Mouse (Mus musculus) liver, adult 2 months (tissue): ENCODE results near the gene Tent5b. TPM values are rescaled to one million over a fixed set of nuclear protein-coding genes. Genes with fewer than 3 reads are reported as not detected.
A peak's percentile ranks its signal among the peaks of the same experiment; 100 is the strongest.

Experiments
- DNase-seq: peaks from one replicate; pipeline ENCODE4 v3.0.0-alpha.2; 2011; ENCODE audit warnings: low read depth, low spot score; ENCODE audit errors: extremely low read depth
- H3K27ac ChIP-seq: fragments of 200-500 bp; replicated peaks from 2 replicates; pipeline ENCODE4 v1.5.1; 2012; ENCODE audit warnings: low read depth, mild to moderate bottlenecking, control low read depth, inconsistent platforms, low read length; ENCODE audit not compliant: insufficient read depth
- H3K27me3 ChIP-seq: fragments of 200-500 bp; 2 replicates; pipeline ENCODE4 v1.6.1; 2012; ENCODE audit warnings: mild to moderate bottlenecking, moderate library complexity, low read length, inconsistent platforms; ENCODE audit not compliant: control insufficient read depth, insufficient read depth
- H3K36me3 ChIP-seq: fragments of 200-500 bp; 2 replicates; pipeline ENCODE4 v1.6.1; 2012; ENCODE audit warnings: low read length, inconsistent platforms; ENCODE audit not compliant: control insufficient read depth, insufficient read depth
- H3K4me1 ChIP-seq: fragments of 200-500 bp; 2 replicates; pipeline ENCODE4 v1.6.1; 2011; ENCODE audit warnings: low read length; ENCODE audit not compliant: control insufficient read depth, insufficient read depth
- H3K4me3 ChIP-seq: fragments of 200-500 bp; 2 replicates; pipeline ENCODE4 v1.5.1; 2011; ENCODE audit warnings: low read depth, mild to moderate bottlenecking, control low read depth, low read length, moderate library complexity; ENCODE audit not compliant: insufficient read depth
- H3K79me2 ChIP-seq: fragments of 200-500 bp; 2 replicates; pipeline ENCODE4 v1.6.1; 2012; ENCODE audit warnings: inconsistent platforms, mild to moderate bottlenecking, low read length, moderate library complexity; ENCODE audit not compliant: control insufficient read depth, insufficient read depth
- H3K9ac ChIP-seq: fragments of 200-500 bp; 2 replicates; pipeline ENCODE4 v1.6.1; 2012; ENCODE audit warnings: low read depth, mild to moderate bottlenecking, control low read depth, inconsistent platforms, low read length
- CTCF ChIP-seq: fragments of 200-500 bp; IDR thresholded peaks from 2 replicates; pipeline ENCODE4 v1.5.1; 2011; ENCODE audit warnings: low read depth, low read length, control low read depth
- POLR2A ChIP-seq: fragments of 200-500 bp; IDR thresholded peaks from 2 replicates; pipeline ENCODE4 v1.6.1; 2011; ENCODE audit warnings: low read length, control low read depth; ENCODE audit not compliant: insufficient read depth; ENCODE audit errors: extremely low read depth
- WGBS: fragments of 180-500 bp; shearing (Covaris S2); methylation state at CpG from one replicate; pipeline ENCODE4 v1.1.7; 2018; 5-methylcytosine and 5-hydroxymethylcytosine counted together
- polyA plus RNA-seq: library from polyadenylated mRNA; depleted of rRNA; stranded (reverse); fragments of >200 nt; gene quantifications from 2 replicates; pipeline ENCODE4 v1.2.3, GENCODE M21; 2012; rRNA removed
- total RNA-seq: library from RNA; depleted of rRNA; stranded (reverse); fragments of >200 nt; gene quantifications from 2 replicates; pipeline ENCODE4 v1.2.3, GENCODE M21; 2014; rRNA removed

Tent5b gene
- total and polyA plus RNA-seq, 2 experiments, result 0.06 to 0.09 TPM

DNA sequence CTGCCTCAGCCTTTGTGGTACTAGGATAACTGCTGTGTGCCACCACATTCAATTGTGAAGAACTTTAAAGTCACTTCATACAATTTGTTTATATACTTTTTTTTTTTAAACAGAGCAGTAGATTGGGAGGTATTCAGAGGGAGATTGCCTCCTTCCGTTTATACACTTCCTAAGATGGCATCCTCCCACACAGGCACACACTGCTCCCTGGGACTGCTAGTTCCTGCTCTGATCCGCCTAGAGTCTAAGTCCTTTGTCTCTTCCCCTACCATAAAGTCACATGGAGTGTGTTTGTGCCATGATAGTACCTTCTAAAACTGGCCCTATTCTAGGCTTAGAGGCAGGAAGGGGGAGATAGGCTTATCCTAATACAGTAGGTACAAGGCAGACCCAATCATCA is 41.6 kb downstream of the Tent5b start:
- no peaks in the 10 kb centered on the region for H3K36me3 ChIP-seq
- no peaks in the 10 kb centered on the region for H3K27me3 ChIP-seq
- H3K9ac ChIP-seq, result no peak overlapping the region
- no peaks in the 10 kb centered on the region for H3K79me2 ChIP-seq
- H3K4me3 ChIP-seq, result no peak overlapping the region
- 62% methylated on average over 2 of the region's 2 CpGs for whole genome bisulfite sequencing
- H3K4me1 ChIP-seq, result no peaks in the 10 kb centered on the region
- no peak for DNase-seq
- no peak overlapping the region for H3K27ac ChIP-seq
- no peak for TF ChIP-seq CTCF
- TF ChIP-seq POLR2A, result no peak

DNA sequence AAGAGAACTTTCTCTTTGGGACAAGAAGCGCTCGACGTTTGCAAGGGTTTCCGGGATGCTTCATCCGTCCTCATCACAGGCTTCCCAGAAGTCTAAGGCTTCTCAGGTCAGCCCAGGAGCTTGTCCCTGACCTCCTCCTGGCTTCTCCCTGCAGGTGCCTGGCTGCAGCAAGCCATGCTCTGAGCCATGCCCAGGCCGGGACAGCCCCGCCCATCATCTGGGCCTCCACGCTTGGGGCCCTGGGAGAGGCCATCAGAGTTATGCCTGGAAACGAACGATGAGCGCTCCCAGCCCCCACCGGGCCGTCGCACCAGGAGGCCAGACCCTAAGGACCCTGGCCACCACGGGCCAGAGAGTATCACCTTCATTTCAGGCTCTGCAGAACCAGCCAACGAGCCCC is 47.9 kb downstream of the Tent5b start:
- DNase-seq, result no peak
- no peak overlapping the region for H3K4me3 ChIP-seq
- H3K36me3 ChIP-seq, result peaks cover 4% of the 10 kb centered on the region
- H3K4me1 ChIP-seq, result no peaks in the 10 kb centered on the region
- H3K79me2 ChIP-seq, result no peaks in the 10 kb centered on the region
- H3K27ac ChIP-seq, result no peak overlapping the region
- no peak overlapping the region for H3K9ac ChIP-seq
- H3K27me3 ChIP-seq, result no peaks in the 10 kb centered on the region
- TF ChIP-seq CTCF (no peak), POLR2A (no peak)
- WGBS, result 82% methylated on average over 16 of the region's 16 CpGs

DNA sequence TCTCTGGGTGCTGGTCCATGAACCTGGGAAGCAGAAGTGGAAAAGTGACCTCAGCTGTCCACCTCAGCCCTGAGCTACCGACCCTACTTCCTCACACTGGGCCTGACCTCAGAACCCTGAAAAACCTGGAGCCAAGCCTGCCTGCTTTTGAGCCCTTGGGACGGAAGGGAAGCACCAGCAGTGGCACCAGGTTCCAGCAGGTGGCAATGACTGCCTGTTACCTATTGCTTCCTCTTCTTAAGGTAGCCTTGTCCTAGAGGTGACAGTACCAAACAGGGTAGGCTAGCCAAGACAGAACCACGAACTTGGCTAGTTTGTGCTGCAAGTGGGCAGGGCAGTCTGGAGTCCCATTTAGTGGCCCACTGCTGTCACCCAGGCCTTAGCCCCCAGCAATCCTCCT is 52.8 kb downstream of the Tent5b start:
- no peaks in the 10 kb centered on the region for H3K79me2 ChIP-seq
- H3K4me1 ChIP-seq, result no peaks in the 10 kb centered on the region
- no peaks in the 10 kb centered on the region for H3K27me3 ChIP-seq
- no peak overlapping the region for H3K27ac ChIP-seq
- peaks cover 9% of the 10 kb centered on the region for H3K36me3 ChIP-seq
- 23% methylated on average over 3 of the region's 3 CpGs for WGBS
- H3K4me3 ChIP-seq, result no peak overlapping the region
- DNase-seq, result peak; percentile 19
- TF ChIP-seq POLR2A (no peak), CTCF (peak; percentile 50)
- no peak overlapping the region for H3K9ac ChIP-seq

DNA sequence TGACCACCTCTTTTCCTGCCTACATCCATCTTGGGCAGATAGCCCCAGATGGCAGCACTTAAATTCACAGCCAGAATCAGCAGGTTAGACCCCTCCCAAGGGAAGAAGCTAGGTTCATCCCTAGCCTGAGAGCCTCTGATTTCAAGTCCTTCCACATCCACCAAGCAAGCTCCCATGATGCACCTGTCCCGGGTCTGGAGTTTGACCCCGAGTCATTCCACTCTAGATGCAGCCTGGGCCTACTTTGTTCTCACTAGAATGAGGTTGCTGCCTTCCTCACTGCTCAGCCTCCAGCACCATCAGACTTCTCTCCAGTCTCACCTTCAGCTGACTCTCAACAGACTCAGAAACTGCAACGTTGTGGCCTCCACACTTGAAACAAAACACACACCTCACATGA is 56.1 kb downstream of the Tent5b start:
- H3K27ac ChIP-seq, result no peak overlapping the region
- H3K36me3 ChIP-seq, result peaks cover 10% of the 10 kb centered on the region
- H3K9ac ChIP-seq, result no peak overlapping the region
- H3K79me2 ChIP-seq, result no peaks in the 10 kb centered on the region; the same call in 1 of the 2 replicates
- TF ChIP-seq CTCF, result no peak
- no peak for TF ChIP-seq POLR2A
- peak; percentile 34 for DNase-seq
- WGBS, result 60% methylated on average over 3 of the region's 3 CpGs
- no peaks in the 10 kb centered on the region for H3K27me3 ChIP-seq
- no peaks in the 10 kb centered on the region for H3K4me1 ChIP-seq
- H3K4me3 ChIP-seq, result no peak overlapping the region

DNA sequence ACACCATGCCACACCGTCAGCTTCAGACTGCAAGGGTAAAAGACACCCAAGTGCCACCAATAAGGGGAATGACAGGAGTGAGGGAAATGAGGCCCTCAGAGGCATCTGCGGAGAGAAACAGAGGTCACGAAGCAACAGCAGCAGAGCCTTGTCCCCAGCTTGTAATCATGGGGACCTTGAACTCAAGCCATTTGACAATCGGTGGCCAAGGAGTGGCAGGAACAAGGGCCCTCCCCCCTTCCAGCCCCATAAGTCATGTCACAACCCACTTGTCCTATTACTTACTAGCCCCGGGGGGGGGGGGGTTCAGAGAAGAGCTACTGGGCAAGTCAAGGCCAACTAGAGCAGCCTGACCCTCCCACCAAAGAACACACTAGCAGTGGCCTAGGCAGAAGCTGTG is 56.7 kb downstream of the Tent5b start:
- Histone ChIP-seq H3K9ac (no peak overlapping the region), H3K79me2 (no peaks in the 10 kb centered on the region; the same call in 1 of the 2 replicates), H3K4me1 (no peaks in the 10 kb centered on the region), H3K4me3 (no peak overlapping the region), H3K27me3 (no peaks in the 10 kb centered on the region), H3K36me3 (peaks cover 10% of the 10 kb centered on the region), H3K27ac (no peak overlapping the region)
- WGBS, result 51% methylated on average over 5 of the region's 5 CpGs
- TF ChIP-seq POLR2A, result no peak
- no peak for TF ChIP-seq CTCF
- DNase-seq, result peak; percentile 28

Other genes starting within 250 kb of the Tent5b start
- 0.94 and 1.3 TPM in 2 replicates for gene Map3k6, start 239.3 kb upstream of the Tent5b start, total RNA-seq
- gene Map3k6, start 239.3 kb upstream of the Tent5b start, polyA plus RNA-seq, result 0.76 and 0.80 TPM in 2 replicates
- gene Sytl1, start 217.0 kb upstream of the Tent5b start, total RNA-seq, result 4.2 and 5.1 TPM in 2 replicates
- 2.9 and 5.3 TPM in 2 replicates for gene Sytl1, start 217.0 kb upstream of the Tent5b start, polyA plus RNA-seq
- 22.7 and 29.7 TPM in 2 replicates for gene Tmem222, start 202.3 kb upstream of the Tent5b start, total RNA-seq
- gene Tmem222, start 202.3 kb upstream of the Tent5b start, polyA plus RNA-seq, result 45.4 and 57.0 TPM in 2 replicates
- gene Wdtc1, start 126.7 kb upstream of the Tent5b start, total RNA-seq, result 20.6 and 35.5 TPM in 2 replicates
- 83.3 and 105 TPM in 2 replicates for gene Wdtc1, start 126.7 kb upstream of the Tent5b start, polyA plus RNA-seq
- 1.5 and 2.9 TPM in 2 replicates for gene Slc9a1, start 110.4 kb upstream of the Tent5b start, total RNA-seq
- 5.6 and 9.2 TPM in 2 replicates for gene Slc9a1, start 110.4 kb upstream of the Tent5b start, polyA plus RNA-seq
- not detected in 2 replicates for gene Trnp1, start 18.4 kb downstream of the Tent5b start, total RNA-seq
- gene Trnp1, start 18.4 kb downstream of the Tent5b start, polyA plus RNA-seq, result 0.05 and 0.10 TPM in 2 replicates
- 1.7 and 2.5 TPM in 2 replicates for gene Kdf1, start 38.8 kb downstream of the Tent5b start, total RNA-seq
- 6.9 and 7.4 TPM in 2 replicates for gene Kdf1, start 38.8 kb downstream of the Tent5b start, polyA plus RNA-seq
- 48.1 and 50.6 TPM in 2 replicates for gene Nudc, start 65.9 kb downstream of the Tent5b start, total RNA-seq
- 44.3 and 48.7 TPM in 2 replicates for gene Nudc, start 65.9 kb downstream of the Tent5b start, polyA plus RNA-seq
- 25.7 and 52.4 TPM in 2 replicates for gene Nr0b2, start 73.2 kb downstream of the Tent5b start, total RNA-seq
- 164 and 300 TPM in 2 replicates for gene Nr0b2, start 73.2 kb downstream of the Tent5b start, polyA plus RNA-seq
- 3.8 and 4.3 TPM in 2 replicates for gene Gpatch3, start 94.6 kb downstream of the Tent5b start, total RNA-seq
- 3.8 and 4.2 TPM in 2 replicates for gene Gpatch3, start 94.6 kb downstream of the Tent5b start, polyA plus RNA-seq
- gene Gpn2, start 104.2 kb downstream of the Tent5b start, total RNA-seq, result 8.9 and 10.1 TPM in 2 replicates
- gene Gpn2, start 104.2 kb downstream of the Tent5b start, polyA plus RNA-seq, result 35.0 and 38.2 TPM in 2 replicates
- 0.55 and 0.81 TPM in 2 replicates for gene Sfn, start 122.0 kb downstream of the Tent5b start, total RNA-seq
- gene Sfn, start 122.0 kb downstream of the Tent5b start, polyA plus RNA-seq, result 0.54 and 0.77 TPM in 2 replicates
- gene Zdhhc18, start 170.0 kb downstream of the Tent5b start, total RNA-seq, result 8.9 and 15.5 TPM in 2 replicates
- gene Zdhhc18, start 170.0 kb downstream of the Tent5b start, polyA plus RNA-seq, result 18.5 and 21.3 TPM in 2 replicates
- gene Pigv, start 192.5 kb downstream of the Tent5b start, total RNA-seq, result 5.9 and 6.4 TPM in 2 replicates
- 5.9 and 7.5 TPM in 2 replicates for gene Pigv, start 192.5 kb downstream of the Tent5b start, polyA plus RNA-seq